Mouse (Mus musculus) G1E (cell line): ENCODE measurements around the gene Clec4b2. TPM values are rescaled to one million over a fixed set of nuclear protein-coding genes. Genes with fewer than 3 reads are reported as not detected.
"Not testable (repeated sequence)": the region's sequence is repeated elsewhere in the genome, so short reads cannot be mapped to it uniquely, and the experiment has no call there.

Source experiments
- ATAC-seq: 2 replicates; pipeline ENCODE4 v1.8.0; 2016; ENCODE audit warnings: mild to moderate bottlenecking; ENCODE audit not compliant: insufficient number of reproducible peaks, poor library complexity, low FRiP score, severe bottlenecking; ENCODE audit errors: extremely low read depth
- DNase-seq: peaks from one replicate; pipeline ENCODE4 v3.0.0; 2012; ENCODE audit warnings: low spot score
- H3K27me3 ChIP-seq: 2 replicates; pipeline ENCODE4 v1.6.1; 2012; ENCODE audit warnings: mild to moderate bottlenecking, low read length, inconsistent platforms; ENCODE audit not compliant: insufficient read depth
- H3K36me3 ChIP-seq: replicated peaks from 2 replicates; pipeline ENCODE3; 2012; ENCODE audit warnings: mild to moderate bottlenecking, inconsistent platforms
- H3K4me1 ChIP-seq: 2 replicates; pipeline ENCODE4 v1.6.1; 2012; ENCODE audit warnings: low read depth, low read length, inconsistent platforms, mixed read lengths; ENCODE audit not compliant: insufficient read depth
- H3K4me3 ChIP-seq: 2 replicates; pipeline ENCODE4 v1.5.1; 2012; ENCODE audit warnings: low read depth, mild to moderate bottlenecking, inconsistent platforms, low read length, moderate library complexity, mixed read lengths
- H3K9me3 ChIP-seq: replicated peaks from 2 replicates; pipeline ENCODE4 v1.6.1; 2012; ENCODE audit warnings: inconsistent platforms
- CTCF ChIP-seq: IDR thresholded peaks from 2 replicates; pipeline ENCODE4 v1.5.1; 2012; ENCODE audit warnings: low read depth, low read length, inconsistent platforms, mixed read lengths
- GATA1 ChIP-seq: IDR thresholded peaks from 2 replicates; pipeline ENCODE4 v1.6.1; 2012; ENCODE audit warnings: borderline replicate concordance, low read length, inconsistent platforms, mixed read lengths
- GATA2 ChIP-seq: IDR thresholded peaks from 2 replicates; pipeline ENCODE4 v1.6.1; 2012; ENCODE audit warnings: low read depth, low read length, inconsistent platforms, borderline replicate concordance
- POLR2AphosphoS5 ChIP-seq: IDR thresholded peaks from 2 replicates; pipeline ENCODE4 v1.6.1; 2012; ENCODE audit warnings: low read depth, low read length, inconsistent platforms; ENCODE audit not compliant: insufficient replicate concordance
- TAL1 ChIP-seq: conservative IDR thresholded peaks from 2 replicates; pipeline ENCODE4 v1.6.1; 2012; ENCODE audit warnings: low read depth, low read length, inconsistent platforms, mixed read lengths
- polyA plus RNA-seq: library from polyadenylated mRNA; stranded (reverse); fragments of >175 nt; gene quantifications from 2 replicates; pipeline ENCODE4 v1.2.3, GENCODE M21; 2012
- total RNA-seq, 2 experiments: library from RNA; stranded (forward) in 1 of 2; stranded (reverse) in 1 of 2; fragments of 200-1000 nt in 1 of 2; fragments of >200 nt in 1 of 2; fragmentation: Nextera tagmentation in 1 of 2; gene quantifications; 2 replicates each; pipeline ENCODE4 v1.2.3; 2014 to 2017

Clec4b2 gene
- total and polyA plus RNA-seq, 3 experiments, result not detected

GRCm38 (mm10) chr6:123207187-123208076 is 34.7 kb downstream of the Clec4b2 start:
- ATAC-seq (peak; percentile 92), DNase-seq (no peak)
- H3K27me3 ChIP-seq, result no peaks in the 10 kb centered on the region
- H3K9me3 ChIP-seq, result peaks cover 5% of the 10 kb centered on the region
- H3K4me3 ChIP-seq, result no peak overlapping the region
- no peaks in the 10 kb centered on the region for H3K36me3 ChIP-seq
- peaks cover 6% of the 10 kb centered on the region for H3K4me1 ChIP-seq
- TF ChIP-seq GATA2 (no peak), TAL1 (no peak), POLR2AphosphoS5 (no peak), GATA1 (no peak), CTCF (no peak)

- H3K4me3 ChIP-seq, ATAC-seq, DNase-seq, H3K9me3 ChIP-seq, H3K36me3 ChIP-seq, H3K27me3 ChIP-seq, H3K4me1 ChIP-seq: not testable (repeated sequence)
Observed at GRCm38 (mm10) chr6:123208077-123208439, 35.4 kb downstream of the Clec4b2 start.

- DNase-seq, result no peak
- H3K36me3 ChIP-seq, result no peaks in the 10 kb centered on the region
- no peak overlapping the region for H3K4me3 ChIP-seq
- no peak for TF ChIP-seq GATA1
- no peak for TF ChIP-seq GATA2
- no peak for TF ChIP-seq POLR2AphosphoS5
- TF ChIP-seq TAL1, result no peak
- no peak for TF ChIP-seq CTCF
- ATAC-seq, result no peak
- no peaks in the 10 kb centered on the region for H3K27me3 ChIP-seq
- H3K4me1 ChIP-seq, result peaks cover 6% of the 10 kb centered on the region
- H3K9me3 ChIP-seq, result peaks cover 5% of the 10 kb centered on the region
Observed at GRCm38 (mm10) chr6:123211726-123212125, 39.0 kb downstream of the Clec4b2 start.

GRCm38 (mm10) chr6:123227519-123228166 is 55.0 kb downstream of the Clec4b2 start:
- Histone ChIP-seq H3K36me3 (no peaks in the 10 kb centered on the region), H3K9me3 (no peaks in the 10 kb centered on the region), H3K4me3 (no peak overlapping the region), H3K4me1 (no peaks in the 10 kb centered on the region), H3K27me3 (no peaks in the 10 kb centered on the region; the same call in none of the 2 replicates)
- no peak for TF ChIP-seq POLR2AphosphoS5
- TF ChIP-seq GATA2, result no peak
- DNase-seq, result no peak
- no peak for ATAC-seq

- Histone ChIP-seq H3K9me3 (no peaks in the 10 kb centered on the region), H3K36me3 (no peaks in the 10 kb centered on the region), H3K27me3 (no peaks in the 10 kb centered on the region; the same call in none of the 2 replicates), H3K4me1 (no peaks in the 10 kb centered on the region), H3K4me3 (no peak within 1 kb of the TSS)
- no peak for TF ChIP-seq GATA2
- TF ChIP-seq CTCF, result no peak
- TF ChIP-seq GATA1, result no peak
- no peak for TF ChIP-seq POLR2AphosphoS5
- ATAC-seq (no peak), DNase-seq (no peak)
Observed at GRCm38 (mm10) chr6:123229644-123230043, 57.0 kb downstream of the Clec4b2 start, which contains the start of gene Clec4n. Clec4n (plus strand) TSS chr6:123229843.

GRCm38 (mm10) chr6:123231149-123231548 is 58.5 kb downstream of the Clec4b2 start:
- H3K4me3 ChIP-seq, result no peak overlapping the region
- no peaks in the 10 kb centered on the region for H3K4me1 ChIP-seq
- no peaks in the 10 kb centered on the region; the same call in none of the 2 replicates for H3K27me3 ChIP-seq
- ATAC-seq, result peak; percentile 58
- H3K36me3 ChIP-seq, result no peaks in the 10 kb centered on the region
- H3K9me3 ChIP-seq, result no peaks in the 10 kb centered on the region
- TF ChIP-seq GATA2, result no peak
- no peak for TF ChIP-seq CTCF
- TF ChIP-seq TAL1, result no peak
- no peak for TF ChIP-seq GATA1
- TF ChIP-seq POLR2AphosphoS5, result no peak
- DNase-seq, result no peak
